Mouse (Mus musculus) cerebellum, postnatal 25 days (tissue): ENCODE results near the gene Btbd35f27.
"Not testable (repeated sequence)": the region's sequence is repeated elsewhere in the genome, so short reads cannot be mapped to it uniquely, and the experiment has no call there.

ENCODE experiments used
- DNase-seq, 2 experiments: peaks; one replicate each; pipeline ENCODE4 v3.0.0; 2021; ENCODE audit warnings: mixed read lengths in 2 of 2

Gene Btbd35f27

DNA sequence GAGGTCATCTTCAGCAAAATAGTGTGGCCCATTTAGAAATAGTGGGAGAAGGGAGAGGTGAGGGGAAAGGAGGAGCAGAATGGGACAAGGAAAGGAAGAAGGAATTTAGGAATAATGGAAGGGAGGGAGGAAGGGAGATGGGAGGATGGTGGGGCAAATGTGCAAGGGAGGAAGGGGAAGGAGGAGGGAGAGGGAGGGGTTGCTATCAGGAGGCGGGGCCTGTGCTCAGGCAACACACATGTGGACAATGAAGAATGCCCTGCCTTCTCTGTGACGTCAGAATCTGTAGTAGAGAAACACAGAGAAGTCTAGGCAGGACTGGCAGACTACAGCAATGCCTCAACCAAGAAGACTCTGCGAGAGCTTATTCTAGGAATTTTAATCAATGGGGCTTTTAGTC is at the start of gene Btbd35f27:
Btbd35f27 (plus strand) TSS at position 301 of the 400 bp plus-strand sequence.
- not testable (repeated sequence) for DNase-seq
